Mouse (Mus musculus): ENCODE data around the gene Ube2i.

Ube2i gene

GRCm38 (mm10) chr17:25274571-25275346 is at the start of gene Ube2i:
Gene Ube2i (minus strand): TSS chr17:25274622.
- no peak for TF ChIP-seq GATA4 (IDR thresholded peaks at IDR 0.05; ENCODE audit: insufficient replicate concordance, low read length)

- TF ChIP-seq GATA4 (IDR thresholded peaks at IDR 0.05; ENCODE audit: insufficient replicate concordance, low read length) = no peak
These were observed 48.5 kb upstream of the Ube2i start for GRCm38 (mm10) chr17:25322930-25323329.

DNA sequence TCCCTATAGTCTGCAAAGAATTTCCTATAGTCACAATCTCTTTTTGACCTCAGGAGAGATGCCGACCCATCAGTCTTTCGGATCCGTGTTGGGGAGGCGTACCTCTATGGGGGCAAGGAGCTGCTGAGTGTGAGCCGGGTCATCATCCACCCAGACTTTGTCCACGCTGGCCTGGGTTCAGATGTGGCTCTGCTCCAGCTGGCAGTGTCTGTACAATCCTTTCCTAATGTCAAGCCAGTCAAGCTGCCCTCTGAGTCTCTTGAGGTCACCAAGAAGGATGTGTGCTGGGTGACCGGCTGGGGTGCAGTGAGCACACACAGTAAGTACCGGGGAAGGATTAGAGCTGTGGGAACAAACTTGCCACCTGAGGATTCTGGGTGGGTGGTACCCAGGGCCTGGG is 46.4 kb upstream of the Ube2i start:
- no peak for TF ChIP-seq GATA4 (IDR thresholded peaks at IDR 0.05; ENCODE audit: insufficient replicate concordance, low read length)

GRCm38 (mm10) chr17:25318354-25318753 is 43.9 kb upstream of the Ube2i start, which contains the start of gene Prss29:
Gene Prss29 (plus strand): TSS chr17:25318654.
- no peak for TF ChIP-seq GATA4 (IDR thresholded peaks at IDR 0.05; ENCODE audit: insufficient replicate concordance, low read length)

GRCm38 (mm10) chr17:25308346-25308745 is 33.9 kb upstream of the Ube2i start, which contains the start of gene Prss28:
Gene Prss28 (plus strand): TSS chr17:25308646.
- TF ChIP-seq GATA4 (IDR thresholded peaks at IDR 0.05; ENCODE audit: insufficient replicate concordance, low read length) = no peak

- TF ChIP-seq GATA4 (IDR thresholded peaks at IDR 0.05; ENCODE audit: insufficient replicate concordance, low read length) = no peak
These were observed 23.7 kb upstream of the Ube2i start, which contains the start of gene Prss34 for GRCm38 (mm10) chr17:25298094-25298493. Gene Prss34 (plus strand): TSS chr17:25298394.

- no peak for TF ChIP-seq GATA4 (IDR thresholded peaks at IDR 0.05; ENCODE audit: insufficient replicate concordance, low read length)
These were observed 19.7 kb upstream of the Ube2i start for GRCm38 (mm10) chr17:25294111-25294510.

DNA sequence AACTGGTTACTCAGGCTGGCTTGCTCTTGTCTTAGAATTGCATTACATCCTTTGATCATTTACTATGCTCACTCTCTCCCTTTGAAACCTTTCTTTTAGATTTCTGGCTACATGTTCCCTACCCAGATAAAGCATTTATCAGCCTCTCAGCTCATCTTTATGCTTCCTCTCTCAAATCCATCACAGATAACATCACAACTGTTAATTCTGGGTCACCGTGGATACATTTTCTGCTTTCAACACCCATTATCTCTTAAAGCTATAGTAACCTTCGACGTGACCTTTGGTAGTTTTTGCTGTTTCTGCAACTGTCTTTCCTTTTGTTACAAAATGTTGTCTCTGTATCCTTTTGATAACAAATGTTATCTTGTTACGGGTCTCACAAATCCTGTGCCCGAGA is 19.1 kb upstream of the Ube2i start:
- no peak for TF ChIP-seq GATA4 (IDR thresholded peaks at IDR 0.05; ENCODE audit: insufficient replicate concordance, low read length)

DNA sequence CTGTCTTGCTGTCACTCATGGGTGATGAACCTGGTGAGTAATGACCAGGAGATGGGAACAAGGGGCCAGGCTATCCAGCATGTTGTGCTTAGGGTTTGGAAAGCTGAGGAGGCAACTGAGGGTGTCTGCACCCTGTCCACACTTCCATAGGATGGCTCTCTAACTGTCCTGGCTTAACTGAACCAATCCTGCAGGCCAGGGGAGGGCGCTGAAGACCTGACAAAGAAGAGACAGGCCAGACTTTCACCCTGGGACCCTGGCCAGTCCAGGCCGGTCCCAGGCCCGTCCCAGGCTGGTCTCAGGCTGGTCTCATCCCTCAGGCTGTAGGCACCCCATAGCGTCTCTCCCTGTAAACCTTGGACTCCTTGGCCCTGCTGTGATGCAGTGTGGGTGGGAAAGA is 16.0 kb upstream of the Ube2i start:
- no peak for TF ChIP-seq GATA4 (IDR thresholded peaks at IDR 0.05; ENCODE audit: insufficient replicate concordance, low read length)

GRCm38 (mm10) chr17:25288842-25289241 is 14.4 kb upstream of the Ube2i start:
- no peak for TF ChIP-seq GATA4 (IDR thresholded peaks at IDR 0.05; ENCODE audit: insufficient replicate concordance, low read length)

GRCm38 (mm10) chr17:25285033-25285432 is 10.6 kb upstream of the Ube2i start:
- TF ChIP-seq GATA4 (IDR thresholded peaks at IDR 0.05; ENCODE audit: insufficient replicate concordance, low read length) = no peak

DNA sequence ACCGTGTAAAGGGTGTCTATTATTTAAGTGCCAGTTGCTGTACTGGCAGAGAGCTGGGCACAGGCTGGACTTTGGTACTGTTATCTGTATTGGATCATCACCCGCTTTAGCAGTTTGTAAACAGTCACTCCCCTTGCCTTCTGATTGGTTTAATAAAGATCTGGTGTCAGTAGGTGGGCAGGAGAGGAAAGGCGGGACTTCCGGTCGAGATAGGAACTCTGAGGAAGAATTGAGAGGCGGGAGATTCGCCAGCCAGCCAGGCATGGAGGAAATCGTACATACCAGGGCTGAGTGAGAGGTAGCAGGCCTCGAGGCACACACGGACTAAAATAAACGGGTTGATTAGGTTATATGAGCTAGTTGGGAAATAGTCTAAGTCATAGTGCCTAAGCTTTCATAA is 7.7 kb upstream of the Ube2i start:
- peak; percentile 97 for TF ChIP-seq GATA4 (IDR thresholded peaks at IDR 0.05; ENCODE audit: insufficient replicate concordance, low read length)

GRCm38 (mm10) chr17:25275833-25276232 is 1.4 kb upstream of the Ube2i start:
- TF ChIP-seq GATA4 (IDR thresholded peaks at IDR 0.05; ENCODE audit: insufficient replicate concordance, low read length) = no peak

GRCm38 (mm10) chr17:25273706-25274501 is 518 bp downstream of the Ube2i start:
- no peak for TF ChIP-seq GATA4 (IDR thresholded peaks at IDR 0.05; ENCODE audit: insufficient replicate concordance, low read length)

GRCm38 (mm10) chr17:25272951-25273705 is 1.3 kb downstream of the Ube2i start:
- no peak for TF ChIP-seq GATA4 (IDR thresholded peaks at IDR 0.05; ENCODE audit: insufficient replicate concordance, low read length)

All from liver, adult (tissue).